Mouse (Mus musculus): Measurements from ENCODE around the gene Wdfy2. TPM values are rescaled to one million over a fixed set of nuclear protein-coding genes. Genes with fewer than 3 reads are reported as not detected.
"Not testable (repeated sequence)": the region's sequence is repeated elsewhere in the genome, so short reads cannot be mapped to it uniquely, and the experiment has no call there.

Wdfy2 gene
- polyA plus RNA-seq, 1 experiment: 12.4 TPM

DNA sequence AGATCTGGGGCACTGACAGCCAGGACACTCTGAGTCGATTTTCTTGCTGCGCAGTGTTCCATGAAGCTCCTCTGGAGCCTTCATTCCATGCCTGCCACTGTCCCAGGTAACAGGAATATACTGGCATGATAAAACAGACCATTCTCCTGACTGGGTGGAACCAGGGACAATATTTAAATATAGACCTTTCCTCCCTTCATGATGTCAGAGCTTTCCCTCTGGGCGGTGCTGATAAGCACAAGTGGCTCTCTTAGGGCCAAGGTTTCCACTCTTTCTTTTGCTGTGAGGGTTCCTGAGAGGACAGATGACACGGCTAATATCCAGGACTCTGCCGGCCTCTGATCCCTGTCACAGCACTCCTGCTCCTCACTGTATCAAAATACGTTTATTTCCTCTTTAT, 40.6 kb downstream of the Wdfy2 start:
- DNase-seq (ENCODE audit: extremely low spot score in 1 of 2, low spot score in 1 of 2): no peak

DNA sequence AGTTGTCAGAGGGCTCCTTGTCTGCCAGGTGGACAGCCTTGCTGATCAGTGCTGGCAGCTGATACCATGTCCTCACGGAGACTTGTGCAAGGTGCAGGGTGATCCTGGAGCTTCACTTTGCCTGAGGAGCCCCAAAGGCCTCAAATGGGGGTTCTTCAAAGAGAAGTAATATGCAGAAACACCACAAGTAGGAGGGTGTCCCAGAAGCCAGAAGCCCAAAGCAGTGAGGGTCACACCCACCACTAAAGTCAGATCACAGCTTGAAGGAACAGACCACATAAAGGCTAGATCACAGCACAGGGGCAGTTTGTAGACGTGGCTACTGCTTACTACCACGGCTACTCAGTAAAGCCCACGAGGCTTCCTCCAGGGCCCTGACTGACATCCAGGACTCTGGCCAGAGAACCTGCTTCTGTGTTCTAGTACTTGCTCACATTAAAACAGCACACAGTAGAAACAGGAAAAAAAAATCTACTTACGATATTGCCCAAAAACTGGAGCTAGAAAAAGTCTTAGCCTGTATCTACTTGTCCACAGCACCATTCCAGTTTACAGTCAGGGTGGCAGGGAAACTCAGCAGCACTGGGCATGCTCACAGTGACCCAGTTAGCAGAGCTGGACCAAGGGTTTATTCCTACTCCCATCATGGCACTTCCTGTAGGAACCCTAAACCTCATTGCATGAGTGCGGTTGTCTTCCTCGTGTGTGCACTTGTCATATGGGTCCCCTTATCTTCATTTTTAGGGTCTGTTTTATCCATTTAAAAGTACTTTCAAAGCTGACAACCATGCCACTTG, 41.4 kb downstream of the Wdfy2 start:
- DNase-seq (ENCODE audit: extremely low spot score in 1 of 2, low spot score in 1 of 2): no peak

DNA sequence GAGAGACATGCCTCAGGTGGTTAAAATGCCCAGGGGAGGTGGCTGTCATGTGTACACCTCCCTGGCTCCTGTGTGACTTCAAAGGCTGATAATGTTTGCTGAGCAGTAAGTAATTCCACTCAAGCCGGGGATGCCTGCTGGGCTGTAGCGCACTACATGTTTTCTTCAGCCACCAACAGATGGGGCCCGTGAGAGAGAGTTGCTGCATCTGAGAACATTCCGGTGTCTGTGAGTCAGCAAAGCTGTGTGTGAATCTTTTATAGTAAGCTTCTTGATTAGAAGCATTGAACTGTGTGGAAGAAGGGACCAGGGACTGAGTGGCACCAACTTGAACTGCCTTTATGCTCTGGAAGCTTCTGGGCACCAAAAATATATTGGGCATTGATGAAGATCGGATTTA, 42.0 kb downstream of the Wdfy2 start:
- DNase-seq (ENCODE audit: extremely low spot score in 1 of 2, low spot score in 1 of 2): peak; percentile 78 to 87

DNA sequence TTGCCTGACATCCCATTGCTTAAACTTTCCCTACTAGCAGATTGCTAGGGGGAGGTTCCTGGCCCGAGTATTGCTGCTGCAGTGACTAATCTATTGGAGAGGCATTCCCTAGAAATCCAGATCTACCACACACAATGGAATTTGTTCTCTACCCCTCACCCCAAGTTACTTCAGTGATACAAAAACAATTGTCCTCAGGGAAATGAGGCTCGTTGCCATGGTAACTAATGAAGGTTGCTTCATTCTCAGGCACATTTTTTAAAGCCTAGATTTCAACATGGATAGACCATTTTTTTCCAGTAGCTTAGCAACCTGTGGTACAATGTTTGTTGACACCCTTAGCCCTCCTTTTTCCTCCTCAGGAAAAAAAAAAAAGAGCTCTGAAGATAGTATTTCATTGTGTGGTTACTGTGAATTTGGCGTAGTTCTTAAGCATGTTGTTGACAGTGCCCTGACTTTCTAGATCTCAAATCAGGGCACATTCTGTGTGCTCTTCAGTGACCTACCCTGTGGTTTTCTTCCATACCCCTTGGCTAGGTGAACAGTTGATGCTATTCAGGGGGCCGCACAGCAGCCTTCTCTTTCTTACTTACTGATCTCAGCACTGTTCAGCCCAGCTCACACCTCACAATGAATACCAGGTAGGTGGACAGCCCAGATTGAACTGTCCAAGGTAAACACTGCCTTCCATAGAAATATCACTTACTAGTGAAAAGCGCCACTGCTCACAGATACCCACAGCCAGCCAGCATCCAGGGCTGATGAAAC, 42.8 kb downstream of the Wdfy2 start:
- peak; percentile 69 to 82 for DNase-seq (ENCODE audit: extremely low spot score in 1 of 2, low spot score in 1 of 2)

DNA sequence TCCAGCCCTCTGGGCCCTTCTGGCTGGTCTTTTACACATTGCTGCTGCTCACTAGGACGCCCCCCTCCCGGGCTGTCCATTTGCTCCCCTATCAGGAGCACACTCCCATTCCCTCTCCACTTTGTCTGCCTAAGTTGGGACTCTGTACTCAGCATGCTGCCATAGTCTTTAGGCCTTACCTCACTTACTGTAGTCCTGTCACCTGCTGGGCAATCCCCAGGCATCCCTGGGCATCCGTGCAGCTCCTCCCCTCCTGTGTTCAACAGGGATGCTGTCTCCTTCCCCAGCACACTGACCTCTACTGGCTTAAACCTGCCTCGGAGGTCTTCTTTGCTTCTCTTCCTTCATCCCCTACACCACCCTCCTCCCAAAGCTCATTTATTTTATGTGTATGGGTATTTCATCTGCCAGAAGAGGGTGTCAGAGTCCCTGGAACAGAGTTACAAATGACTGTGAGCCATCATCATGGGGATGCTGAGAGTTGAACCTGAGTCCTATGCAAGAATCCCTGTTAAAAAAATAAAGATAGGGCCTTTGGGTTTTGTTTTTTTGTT, 44.7 kb downstream of the Wdfy2 start:
- DNase-seq (ENCODE audit: extremely low spot score in 1 of 2, low spot score in 1 of 2): no peak

DNA sequence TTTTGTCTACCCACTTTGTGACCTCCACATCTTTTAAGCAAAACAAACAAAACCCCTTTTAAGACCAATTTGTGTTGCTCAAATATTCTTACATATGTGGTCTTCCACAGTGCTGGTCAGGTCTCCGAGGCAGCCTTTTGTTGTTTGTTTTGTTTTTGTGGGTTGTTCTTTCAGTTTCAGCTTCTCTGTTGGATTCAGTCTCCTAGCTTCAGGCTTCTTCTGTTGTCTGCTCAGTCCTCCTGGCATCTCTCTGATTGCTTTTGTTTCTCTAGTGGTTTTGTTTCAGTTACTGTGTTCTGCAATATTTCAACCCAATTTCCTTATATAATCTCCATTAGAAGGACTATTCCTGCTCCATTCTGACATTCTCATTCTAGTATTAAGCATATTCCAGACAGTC, 46.1 kb downstream of the Wdfy2 start:
- DNase-seq (ENCODE audit: extremely low spot score in 1 of 2, low spot score in 1 of 2): no peak

DNA sequence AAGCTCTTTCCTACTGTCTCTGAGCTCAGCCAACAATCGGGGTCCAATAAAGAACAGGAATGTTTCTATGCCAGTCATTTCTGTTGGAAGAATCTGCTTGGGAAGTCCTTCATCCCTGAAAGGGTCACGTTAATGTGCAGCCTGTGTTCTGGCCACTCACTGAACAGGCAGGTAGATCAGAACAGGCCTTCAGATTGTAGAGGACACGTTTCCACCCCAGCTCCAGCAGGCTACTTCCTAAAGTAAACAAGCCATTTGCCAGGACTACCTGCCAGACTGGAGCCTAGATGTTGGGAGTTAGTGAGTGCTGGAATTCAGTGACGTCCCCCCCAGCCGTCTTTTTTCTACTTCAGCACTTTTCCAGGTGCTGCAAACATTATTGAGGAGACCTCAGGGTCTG, 46.7 kb downstream of the Wdfy2 start:
- no peak for DNase-seq (ENCODE audit: extremely low spot score in 1 of 2, low spot score in 1 of 2)

DNA sequence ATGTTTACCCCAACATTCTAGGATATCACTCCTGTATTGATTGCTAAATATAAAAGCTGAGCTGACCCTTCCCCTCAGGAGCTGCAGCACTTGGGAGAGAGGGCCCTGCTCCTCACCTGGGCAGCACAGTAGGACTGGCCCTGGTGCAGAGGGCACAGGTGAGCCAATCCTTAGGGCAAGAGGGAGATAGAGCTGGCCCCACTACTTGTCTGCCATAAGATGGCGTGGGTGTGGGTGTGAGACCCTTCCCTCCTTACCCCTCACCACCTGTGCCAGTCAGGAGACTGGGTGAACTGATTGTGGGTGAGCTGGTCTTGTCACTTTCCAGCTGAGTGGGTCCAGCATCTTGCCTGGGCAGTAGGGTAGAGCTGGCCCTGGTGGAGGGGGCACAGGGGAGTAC, 47.2 kb downstream of the Wdfy2 start:
- no peak for DNase-seq (ENCODE audit: extremely low spot score in 1 of 2, low spot score in 1 of 2)

DNA sequence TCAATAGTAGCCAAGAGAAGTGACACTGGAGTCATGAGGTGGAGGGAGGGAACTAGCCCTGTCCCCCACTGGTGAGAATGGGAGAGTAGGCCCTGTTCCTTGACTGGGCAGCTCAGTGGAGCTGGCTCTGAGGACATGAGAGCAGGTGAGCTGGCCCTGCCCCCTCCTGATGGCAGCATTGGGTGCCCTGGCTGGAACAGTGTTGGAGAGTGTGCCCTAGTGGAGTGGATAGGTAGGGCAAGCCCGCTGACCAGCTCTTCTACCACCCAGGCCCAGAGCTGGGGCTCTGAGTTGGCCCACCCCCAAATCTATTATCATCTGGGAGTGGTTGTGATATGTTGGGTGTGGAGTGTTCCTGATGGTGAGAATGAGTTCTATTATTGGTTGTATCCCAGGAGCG, 47.7 kb downstream of the Wdfy2 start:
- no peak for DNase-seq (ENCODE audit: extremely low spot score in 1 of 2, low spot score in 1 of 2)

DNA sequence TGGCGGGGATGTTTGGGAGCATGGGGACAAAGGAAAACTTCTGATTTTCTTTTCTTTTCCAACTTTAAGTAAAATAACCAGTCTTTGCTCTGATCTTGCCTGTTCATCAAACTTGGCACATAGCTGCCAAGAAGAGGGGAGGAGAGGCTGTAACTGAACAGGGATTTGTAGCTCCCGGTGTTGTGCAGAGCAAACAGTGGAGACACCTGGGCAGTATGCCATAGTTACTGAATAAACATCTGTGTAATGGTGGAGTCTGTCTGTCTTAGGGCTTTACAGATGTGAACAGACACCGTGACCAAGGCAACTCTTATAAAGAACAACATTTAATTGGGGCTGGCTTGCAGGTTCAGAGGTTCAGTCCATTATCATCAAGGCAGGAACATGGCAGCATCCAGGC, 53.9 kb downstream of the Wdfy2 start:
- DNase-seq (ENCODE audit: extremely low spot score in 1 of 2, low spot score in 1 of 2): no peak

- DNase-seq (ENCODE audit: extremely low spot score in 1 of 2, low spot score in 1 of 2): peak; percentile 85 to 93
These were observed 55.5 kb downstream of the Wdfy2 start for GRCm38 (mm10) chr14:62892771-62893641.

DNA sequence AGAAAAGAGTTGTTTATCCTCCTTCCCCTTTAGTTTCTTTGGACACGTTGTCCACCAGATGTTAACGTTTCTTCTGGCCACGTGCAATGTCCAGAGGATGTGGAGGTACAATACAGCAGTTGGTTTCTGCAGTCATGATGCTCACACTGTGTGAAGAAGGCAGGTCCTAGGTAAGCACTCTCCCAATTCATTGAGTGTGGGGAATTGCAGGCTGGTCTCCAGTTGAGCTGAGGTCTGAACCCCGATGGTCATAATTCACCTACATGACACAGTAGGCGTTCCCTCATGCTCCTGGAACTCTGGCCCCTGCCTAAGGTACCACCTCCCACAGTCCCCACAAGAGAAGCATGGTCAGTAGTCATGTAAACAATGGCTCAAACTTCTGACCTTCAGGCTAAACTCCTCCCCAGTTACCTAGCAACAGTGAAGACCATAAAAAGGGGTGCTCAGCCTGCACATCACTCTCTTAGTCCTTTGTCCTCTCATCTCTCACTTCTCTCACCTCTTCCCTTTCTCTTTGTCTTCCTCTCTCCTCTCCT, 56.2 kb downstream of the Wdfy2 start:
- DNase-seq (ENCODE audit: extremely low spot score in 1 of 2, low spot score in 1 of 2): not testable (repeated sequence)

DNA sequence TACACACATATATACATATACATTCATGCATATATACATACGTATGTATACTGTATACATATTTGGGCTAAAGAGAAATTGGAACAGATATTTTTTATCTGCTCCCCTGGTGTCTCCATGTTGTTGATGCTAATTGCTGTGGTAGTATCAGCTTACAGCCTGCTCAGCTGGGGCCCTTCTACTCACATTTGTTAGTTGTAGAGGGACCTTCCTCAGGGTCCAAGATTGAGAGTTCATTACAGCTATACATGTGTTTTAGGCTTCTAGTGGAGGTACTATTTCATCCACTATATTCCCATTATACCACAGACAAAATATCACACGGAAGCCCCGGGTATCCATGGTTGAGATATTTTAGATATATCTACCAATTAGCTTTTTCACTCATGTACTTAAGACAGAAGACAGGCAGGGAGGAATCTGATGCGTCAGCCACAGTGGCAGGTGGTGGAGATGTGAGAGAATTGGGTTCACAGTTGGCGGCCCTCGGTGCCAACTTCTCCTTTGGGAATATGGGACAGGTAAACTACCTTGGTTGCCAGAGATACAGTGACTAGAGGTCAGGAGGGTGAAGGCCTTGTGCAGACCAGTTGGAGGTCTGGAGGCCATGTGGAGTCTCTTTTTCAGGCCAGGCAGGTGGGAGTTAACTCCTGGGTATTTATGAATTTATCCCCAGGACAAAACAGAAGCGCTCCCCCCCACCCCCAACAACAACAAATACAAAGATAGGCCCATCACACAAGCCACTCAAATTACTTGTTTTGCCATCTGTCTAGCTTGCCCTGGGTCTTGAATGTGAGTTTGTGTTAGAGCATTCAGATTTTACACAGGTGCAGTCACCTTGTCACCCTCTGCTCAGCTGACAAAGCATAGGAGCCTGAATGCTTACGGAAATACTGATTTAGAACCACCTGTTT, 57.7 kb downstream of the Wdfy2 start:
- DNase-seq (ENCODE audit: extremely low spot score in 1 of 2, low spot score in 1 of 2): no peak

- DNase-seq (ENCODE audit: extremely low spot score in 1 of 2, low spot score in 1 of 2): no peak
These were observed 60.6 kb downstream of the Wdfy2 start for GRCm38 (mm10) chr14:62898061-62898460.

DNA sequence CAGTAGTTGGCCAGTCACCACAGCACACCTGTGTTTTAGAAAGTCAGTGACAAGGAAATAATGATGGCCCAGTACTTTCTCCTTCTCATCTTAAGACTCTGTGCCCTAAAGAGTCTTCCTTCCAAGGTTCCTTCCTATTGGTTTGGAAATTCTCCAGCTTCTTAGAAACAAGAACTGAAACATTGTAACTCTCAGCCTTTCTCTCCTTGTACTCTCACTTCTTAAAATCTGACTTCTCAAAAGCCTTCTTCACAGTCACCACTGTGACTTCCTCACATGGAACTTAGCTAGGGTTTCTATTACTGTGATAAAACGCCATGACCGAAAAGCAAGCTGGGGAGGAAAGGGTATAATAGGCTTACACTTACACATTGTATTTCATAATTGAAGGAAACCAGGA, 70.4 kb downstream of the Wdfy2 start:
- no peak for DNase-seq (ENCODE audit: extremely low spot score in 1 of 2, low spot score in 1 of 2)

DNA sequence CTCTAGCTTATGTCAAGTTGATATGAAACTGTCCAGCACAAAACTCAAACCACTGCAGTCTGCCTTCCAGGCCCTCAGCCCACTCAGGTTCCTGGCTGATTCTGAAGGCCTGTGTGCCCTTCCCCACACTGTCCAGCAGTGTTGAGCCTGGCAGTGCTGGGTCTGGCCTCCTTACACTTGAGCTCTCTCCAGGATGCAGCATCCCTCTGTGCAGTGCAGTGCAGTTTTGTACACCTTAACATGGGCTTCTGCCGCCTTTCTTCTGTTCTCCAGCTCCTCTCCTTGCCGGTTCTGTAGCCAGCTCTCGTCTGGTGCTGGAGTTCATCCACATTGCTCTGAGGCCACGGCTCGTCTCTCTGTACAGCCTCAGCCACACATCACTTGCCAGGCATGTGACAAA, 71.1 kb downstream of the Wdfy2 start:
- no peak for DNase-seq (ENCODE audit: extremely low spot score in 1 of 2, low spot score in 1 of 2)

DNA sequence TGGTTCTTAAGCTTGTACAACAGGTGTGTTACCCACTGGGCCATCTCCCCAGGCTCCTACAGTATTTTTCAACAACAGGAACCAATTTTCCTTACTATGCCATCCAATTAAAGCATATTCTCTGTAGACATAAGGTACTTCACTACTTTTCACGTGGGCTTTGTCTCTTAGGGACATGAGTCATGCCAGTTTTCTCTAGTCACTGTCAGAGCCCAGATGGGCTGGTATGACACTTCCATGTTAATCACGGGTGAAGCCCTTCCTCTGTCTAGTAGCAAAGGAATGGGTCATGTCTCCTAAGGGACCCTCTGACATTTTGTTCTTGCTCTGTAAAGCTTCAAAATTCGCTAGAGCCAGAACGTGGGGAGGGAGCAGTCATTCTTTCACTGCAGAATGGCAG, 73.4 kb downstream of the Wdfy2 start:
- peak in 1 of 2 experiments; percentile 52 for DNase-seq (ENCODE audit: extremely low spot score in 1 of 2, low spot score in 1 of 2)

DNA sequence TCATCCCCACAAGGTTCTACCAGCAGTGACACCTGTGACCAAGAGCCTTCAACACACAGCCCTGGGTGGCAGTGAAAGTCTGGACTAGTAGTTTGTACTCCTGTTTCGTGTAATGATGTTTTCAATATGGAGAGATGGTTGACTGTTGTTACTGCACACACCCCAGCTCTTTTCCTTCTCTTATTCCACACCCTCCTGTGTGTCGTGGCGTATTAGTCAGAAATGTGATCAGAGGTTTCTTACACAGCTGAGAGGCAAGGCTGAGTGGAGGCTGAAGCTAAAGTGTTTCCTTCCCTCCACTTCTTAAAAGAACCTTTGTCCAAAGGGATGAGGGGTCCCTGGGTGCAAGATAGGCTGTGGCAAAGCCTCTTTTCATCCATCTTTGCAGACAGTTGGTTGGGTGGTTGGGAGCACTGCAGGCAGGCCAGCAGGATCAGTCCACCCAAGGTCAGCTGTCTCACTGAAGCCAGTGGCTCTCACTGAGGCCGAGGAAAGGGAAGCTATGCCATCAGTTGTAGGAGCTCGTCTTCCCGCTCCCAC, 77.7 kb downstream of the Wdfy2 start:
- no peak for DNase-seq (ENCODE audit: extremely low spot score in 1 of 2, low spot score in 1 of 2)

GRCm38 (mm10) chr14:62916488-62917034, 79.1 kb downstream of the Wdfy2 start:
- DNase-seq (ENCODE audit: extremely low spot score in 1 of 2, low spot score in 1 of 2): no peak

Data from frontal cortex, adult 2 months (tissue).